Mouse (Mus musculus): ENCODE results near the gene Fbxw22.
"Not testable (repeated sequence)": the region's sequence is repeated elsewhere in the genome, so short reads cannot be mapped to it uniquely, and the experiment has no call there.

Fbxw22 gene

DNA sequence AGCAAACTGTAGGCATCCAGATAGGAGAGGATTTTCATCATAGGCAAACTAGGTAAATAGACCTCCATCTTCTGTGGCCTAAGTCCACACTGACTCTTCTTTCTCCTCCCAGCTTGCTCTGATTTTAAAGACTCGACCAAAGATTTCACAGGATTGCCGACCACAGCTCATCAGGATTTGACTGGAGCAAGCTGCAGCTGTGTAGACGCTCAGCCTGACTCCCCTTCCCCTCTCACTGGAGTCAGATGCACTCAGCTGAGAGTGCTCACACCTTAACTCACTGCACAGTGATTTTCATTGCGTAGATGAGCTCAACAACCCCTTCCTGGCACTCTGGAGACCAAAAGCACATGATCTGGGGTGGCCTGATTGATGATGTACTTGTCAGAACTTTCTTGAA is at the start of gene Fbxw22:
TSS of gene Fbxw22 (minus strand) at position 101 of the 400 bp plus-strand sequence.
- not testable (repeated sequence) for DNase-seq (ENCODE audit: low read depth, low spot score)

GRCm38 (mm10) chr9:109449040-109449439 is 44.9 kb upstream of the Fbxw22 start, which contains the start of gene Fbxw16:
Gene Fbxw16 (minus strand): TSS chr9:109449140.
- no peak for DNase-seq (ENCODE audit: low read depth, low spot score)

GRCm38 (mm10) chr9:109432956-109433355 is 28.9 kb upstream of the Fbxw22 start:
- no peak for DNase-seq (ENCODE audit: low read depth, low spot score)

DNA sequence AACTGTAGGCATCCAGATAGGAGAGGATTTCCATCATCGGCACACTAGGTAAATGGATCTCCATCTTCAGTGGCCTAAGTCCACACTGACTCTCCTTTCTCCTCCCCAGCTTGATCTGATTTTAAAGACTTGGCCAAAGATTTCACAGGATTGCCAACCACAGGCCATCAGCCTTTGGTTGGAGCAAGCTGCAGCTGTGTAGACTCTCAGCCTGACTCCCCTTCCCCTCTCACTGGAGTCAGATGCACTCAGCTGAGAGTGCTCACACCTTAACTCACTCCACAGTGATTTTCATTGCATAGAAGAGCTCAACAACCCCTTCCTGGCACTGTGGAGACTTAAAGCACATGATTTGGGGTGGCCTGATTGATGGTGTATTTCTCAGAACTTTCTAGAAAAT is 64.5 kb downstream of the Fbxw22 start, which contains the start of gene Fbxw28:
TSS of gene Fbxw28 (minus strand) at position 101 of the 400 bp plus-strand sequence.
- DNase-seq (ENCODE audit: low read depth, low spot score): not testable (repeated sequence)

Measured in CD4-positive, CD25-positive, alpha-beta regulatory T cell, adult 2 months (primary cell).